Mouse (Mus musculus): ENCODE measurements at regions not wholly inside any gene's neighbourhood (a gene's known extent, or its start where the extent isn't known, plus 50 kb on each side); places are given as distances from the start of the nearest gene placed in this dataset.

GRCm38 (mm10) chr1:75704832-75705650 lies 159.0 kb downstream of the Slc4a3 start:
- Histone ChIP-seq H3K36me3 (no peaks in the 10 kb centered on the region), H3K9me3 (no peaks in the 10 kb centered on the region), H3K4me3 (no peak overlapping the region), H3K4me1 (peaks cover 4% of the 10 kb centered on the region; the same call in 1 of the 2 replicates), H3K27ac (no peak overlapping the region), H3K27me3 (ENCODE audit: insufficient read depth, poor library complexity, severe bottlenecking) (peaks cover 7% of the 10 kb centered on the region; the same call in 1 of the 2 replicates)
- DNase-seq (ENCODE audit: low spot score) = no peak
- 58% methylated on average over 24 of the region's 24 CpGs for WGBS

- Histone ChIP-seq H3K4me1 (peaks cover 4% of the 10 kb centered on the region; the same call in 1 of the 2 replicates), H3K4me3 (no peak overlapping the region), H3K27ac (no peak overlapping the region), H3K9me3 (no peaks in the 10 kb centered on the region), H3K36me3 (no peaks in the 10 kb centered on the region), H3K27me3 (ENCODE audit: insufficient read depth, poor library complexity, severe bottlenecking) (peaks cover 7% of the 10 kb centered on the region; the same call in 1 of the 2 replicates)
- 84% methylated on average over 9 of the region's 9 CpGs for WGBS
- DNase-seq (ENCODE audit: low spot score) = no peak
Measured at GRCm38 (mm10) chr1:75706126-75706525, 160.1 kb downstream of the Slc4a3 start.

DNA sequence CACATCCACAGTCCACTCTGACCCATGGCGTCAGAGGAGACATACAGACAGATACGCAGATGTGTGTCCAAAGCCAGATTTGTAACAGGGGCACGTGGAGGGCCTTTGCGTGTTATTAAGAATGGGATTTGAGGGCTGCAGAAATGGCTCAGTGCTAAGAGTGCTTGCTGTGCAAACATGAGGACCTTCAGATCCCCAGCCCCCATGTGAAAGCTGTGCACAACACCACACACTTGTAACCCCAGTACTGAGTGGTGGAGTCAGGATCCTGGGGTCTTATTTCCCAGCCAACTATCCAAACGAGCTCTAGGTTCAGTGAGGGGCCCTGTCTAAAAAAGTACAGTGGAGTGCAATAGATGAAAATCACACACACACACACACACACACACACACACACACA lies 177.4 kb downstream of the Slc4a3 start:
- Histone ChIP-seq H3K4me1 (no peaks in the 10 kb centered on the region), H3K27me3 (ENCODE audit: insufficient read depth, poor library complexity, severe bottlenecking) (no peaks in the 10 kb centered on the region), H3K4me3 (no peak overlapping the region), H3K9me3 (no peaks in the 10 kb centered on the region), H3K27ac (no peak overlapping the region), H3K36me3 (no peaks in the 10 kb centered on the region)
- WGBS = 84% methylated on average over 5 of the region's 5 CpGs
- DNase-seq (ENCODE audit: low spot score) = no peak

GRCm38 (mm10) chr1:75725329-75725728 lies 179.3 kb downstream of the Slc4a3 start:
- Histone ChIP-seq H3K4me1 (no peaks in the 10 kb centered on the region), H3K36me3 (no peaks in the 10 kb centered on the region), H3K27me3 (ENCODE audit: insufficient read depth, poor library complexity, severe bottlenecking) (no peaks in the 10 kb centered on the region), H3K27ac (no peak overlapping the region), H3K4me3 (no peak overlapping the region), H3K9me3 (no peaks in the 10 kb centered on the region)
- no peak for DNase-seq (ENCODE audit: low spot score)
- WGBS = 77% methylated on average over 2 of the region's 2 CpGs

DNA sequence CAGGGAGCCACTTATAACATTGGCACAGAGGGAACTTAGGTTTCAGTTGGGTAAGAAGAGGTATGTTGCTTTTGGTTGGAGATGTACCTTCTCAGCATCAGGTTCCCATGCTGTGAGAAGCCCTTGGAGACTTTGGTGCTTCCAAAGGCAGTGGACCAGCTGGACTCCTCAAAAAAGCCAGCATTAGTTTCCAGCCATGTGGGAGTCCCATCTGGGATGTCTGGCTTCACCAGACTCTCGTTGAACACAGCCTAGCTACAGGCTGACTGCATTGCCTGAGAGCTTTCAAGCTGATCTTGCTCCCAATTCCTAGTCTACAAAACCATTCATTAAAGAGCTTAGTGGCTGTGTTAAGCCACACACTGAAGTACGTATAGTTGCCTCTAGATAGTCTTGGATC lies 182.8 kb downstream of the Slc4a3 start:
- DNase-seq (ENCODE audit: low spot score) = no peak
- H3K4me1 ChIP-seq = peaks cover 18% of the 10 kb centered on the region
- H3K27me3 ChIP-seq (ENCODE audit: insufficient read depth, poor library complexity, severe bottlenecking) = no peaks in the 10 kb centered on the region
- no peak overlapping the region for H3K27ac ChIP-seq
- no peak overlapping the region for H3K4me3 ChIP-seq
- no peaks in the 10 kb centered on the region for H3K9me3 ChIP-seq
- no peaks in the 10 kb centered on the region for H3K36me3 ChIP-seq
- 64% methylated on average over 2 of the region's 2 CpGs for WGBS

GRCm38 (mm10) chr1:75733791-75734190 lies 187.7 kb downstream of the Slc4a3 start:
- no peak overlapping the region for H3K4me3 ChIP-seq
- H3K36me3 ChIP-seq = no peaks in the 10 kb centered on the region
- H3K9me3 ChIP-seq = no peaks in the 10 kb centered on the region
- peaks cover 18% of the 10 kb centered on the region for H3K4me1 ChIP-seq
- WGBS = 58% methylated on average over 4 of the region's 4 CpGs
- no peaks in the 10 kb centered on the region for H3K27me3 ChIP-seq (ENCODE audit: insufficient read depth, poor library complexity, severe bottlenecking)
- DNase-seq (ENCODE audit: low spot score) = no peak
- no peak overlapping the region for H3K27ac ChIP-seq

GRCm38 (mm10) chr1:75738651-75739050 lies 192.6 kb downstream of the Slc4a3 start:
- DNase-seq (ENCODE audit: low spot score) = no peak
- H3K4me3 ChIP-seq = no peak overlapping the region
- no peak overlapping the region for H3K27ac ChIP-seq
- no peaks in the 10 kb centered on the region for H3K27me3 ChIP-seq (ENCODE audit: insufficient read depth, poor library complexity, severe bottlenecking)
- 63% methylated on average over 5 of the region's 5 CpGs for WGBS
- no peaks in the 10 kb centered on the region for H3K36me3 ChIP-seq
- H3K4me1 ChIP-seq = peaks cover under 1% of the 10 kb centered on the region; the same call in 1 of the 2 replicates
- no peaks in the 10 kb centered on the region for H3K9me3 ChIP-seq

DNA sequence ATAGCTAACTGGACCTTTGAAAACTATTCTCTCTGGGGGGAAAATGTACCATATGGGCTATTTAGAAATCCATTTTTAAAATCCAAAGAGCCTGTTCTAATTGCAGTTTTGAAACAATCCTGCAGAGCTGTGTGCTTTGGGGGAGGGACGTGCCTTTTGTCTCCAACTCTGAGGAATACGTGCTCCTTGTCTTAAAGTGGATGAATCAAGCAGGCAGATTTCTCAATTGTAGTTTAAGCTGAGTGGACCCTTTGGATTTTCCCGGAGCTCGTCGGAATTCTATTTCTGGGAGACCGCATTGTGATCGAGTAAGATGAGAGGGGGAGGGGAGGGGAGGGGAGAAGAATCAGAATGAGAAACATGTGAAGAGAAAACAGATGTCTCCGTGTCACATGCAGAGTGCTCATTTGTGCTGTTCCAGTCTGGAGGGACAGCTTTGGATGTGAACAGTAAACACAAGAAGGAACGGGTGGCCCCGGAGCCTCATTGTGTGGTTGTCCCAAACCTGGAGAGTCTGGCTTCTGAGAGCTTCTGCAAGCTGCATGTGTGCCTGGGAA lies 203.7 kb downstream of the Slc4a3 start:
- Histone ChIP-seq H3K36me3 (no peaks in the 10 kb centered on the region), H3K9me3 (no peaks in the 10 kb centered on the region), H3K27ac (no peak overlapping the region), H3K4me3 (no peak overlapping the region), H3K4me1 (no peaks in the 10 kb centered on the region), H3K27me3 (ENCODE audit: insufficient read depth, poor library complexity, severe bottlenecking) (no peaks in the 10 kb centered on the region)
- WGBS = 69% methylated on average over 10 of the region's 10 CpGs
- no peak for DNase-seq (ENCODE audit: low spot score)

- H3K27me3 ChIP-seq (ENCODE audit: insufficient read depth, poor library complexity, severe bottlenecking) = no peaks in the 10 kb centered on the region; the same call in 1 of the 2 replicates
- H3K27ac ChIP-seq = no peak overlapping the region
- H3K36me3 ChIP-seq = no peaks in the 10 kb centered on the region
- H3K9me3 ChIP-seq = no peaks in the 10 kb centered on the region
- 51% methylated on average over 5 of the region's 5 CpGs for WGBS
- 0 out of 2 replicates have a peak, but pooled peaks cover 7% of the 10 kb centered on the region for H3K4me1 ChIP-seq
- no peak for DNase-seq (ENCODE audit: low spot score)
- no peak overlapping the region for H3K4me3 ChIP-seq
Measured at GRCm38 (mm10) chr1:75772131-75772530, 226.1 kb downstream of the Slc4a3 start.

DNA sequence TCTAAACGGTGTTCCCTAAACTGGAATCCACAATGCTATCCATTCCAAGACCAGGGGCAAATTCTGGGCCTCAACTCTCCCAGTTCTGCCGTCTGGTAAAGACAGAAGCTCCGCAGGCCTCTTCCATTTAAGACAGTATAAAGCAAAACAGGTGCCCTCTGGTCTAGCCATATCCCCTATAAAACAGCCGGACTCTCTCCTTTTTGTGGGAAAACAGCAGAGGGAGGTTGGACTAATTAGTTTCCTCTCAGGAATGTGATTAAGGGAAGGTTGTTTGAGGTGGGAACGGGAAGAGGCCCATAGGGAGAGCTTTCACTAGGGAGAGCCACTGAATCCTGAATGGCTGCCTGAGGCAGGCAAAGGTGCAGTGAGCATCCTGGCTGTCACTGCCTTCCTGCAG lies 226.9 kb downstream of the Slc4a3 start:
- no peak for DNase-seq (ENCODE audit: low spot score)
- WGBS = 69% methylated on average over 5 of the region's 5 CpGs
- Histone ChIP-seq H3K4me3 (no peak overlapping the region), H3K4me1 (0 out of 2 replicates have a peak, but pooled peaks cover 7% of the 10 kb centered on the region), H3K9me3 (no peaks in the 10 kb centered on the region), H3K36me3 (no peaks in the 10 kb centered on the region), H3K27me3 (ENCODE audit: insufficient read depth, poor library complexity, severe bottlenecking) (no peaks in the 10 kb centered on the region; the same call in 1 of the 2 replicates), H3K27ac (no peak overlapping the region)

DNA sequence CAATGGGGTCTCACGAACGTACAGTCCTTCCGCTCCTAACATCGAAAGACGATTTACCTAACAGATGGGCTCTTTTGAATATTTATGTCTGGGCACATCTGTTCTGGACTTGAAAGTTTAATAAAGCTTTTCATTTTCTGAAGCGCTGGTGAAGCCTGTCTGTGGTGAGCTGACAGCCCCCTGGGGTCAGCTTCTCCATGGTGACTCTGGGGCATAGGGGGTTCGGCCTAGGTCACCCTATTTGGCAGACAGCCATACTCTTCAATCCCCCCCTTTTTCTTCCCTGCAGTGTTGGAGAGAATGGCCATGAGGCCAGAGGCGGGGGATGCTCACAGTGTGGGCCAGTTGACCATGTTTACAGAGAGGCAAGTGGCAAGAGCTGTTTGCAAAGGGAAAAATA lies 232.8 kb downstream of the Slc4a3 start:
- H3K9me3 ChIP-seq = no peaks in the 10 kb centered on the region
- no peaks in the 10 kb centered on the region for H3K27me3 ChIP-seq (ENCODE audit: insufficient read depth, poor library complexity, severe bottlenecking)
- no peak overlapping the region for H3K27ac ChIP-seq
- no peak overlapping the region for H3K4me3 ChIP-seq
- DNase-seq (ENCODE audit: low spot score) = no peak
- no peaks in the 10 kb centered on the region for H3K36me3 ChIP-seq
- 87% methylated on average over 8 of the region's 8 CpGs for WGBS
- H3K4me1 ChIP-seq = no peaks in the 10 kb centered on the region

- WGBS = 85% methylated on average over 2 of the region's 2 CpGs
- no peak overlapping the region for H3K4me3 ChIP-seq
- no peak overlapping the region for H3K27ac ChIP-seq
- no peaks in the 10 kb centered on the region for H3K36me3 ChIP-seq
- no peak for DNase-seq (ENCODE audit: low spot score)
- H3K9me3 ChIP-seq = no peaks in the 10 kb centered on the region
- H3K27me3 ChIP-seq (ENCODE audit: insufficient read depth, poor library complexity, severe bottlenecking) = peaks cover 4% of the 10 kb centered on the region; the same call in 1 of the 2 replicates
- no peaks in the 10 kb centered on the region for H3K4me1 ChIP-seq
Measured at GRCm38 (mm10) chr1:75783206-75783605, 237.1 kb downstream of the Slc4a3 start.

- Histone ChIP-seq H3K27ac (no peak overlapping the region), H3K36me3 (no peaks in the 10 kb centered on the region), H3K27me3 (ENCODE audit: insufficient read depth, poor library complexity, severe bottlenecking) (peaks cover 4% of the 10 kb centered on the region; the same call in 1 of the 2 replicates), H3K4me1 (no peaks in the 10 kb centered on the region), H3K4me3 (no peak overlapping the region), H3K9me3 (no peaks in the 10 kb centered on the region)
- WGBS = 65% methylated on average over 10 of the region's 10 CpGs
- no peak for DNase-seq (ENCODE audit: low spot score)
Measured at GRCm38 (mm10) chr1:75786173-75786820, 240.2 kb downstream of the Slc4a3 start.
